ENCODE assay signal across 13 mouse cellular contexts in genomic region chr9:67102578-67102977, GRCm38 (mm10). TPM values are rescaled to one million over a fixed set of nuclear protein-coding genes. Genes with fewer than 3 reads are reported as not detected.
DNase-seq lines count a peak whose midpoint lies in the region; ATAC-seq and TF ChIP-seq lines count a peak whose summit lies in the region.
"Had no signal": no experiment of that assay in that cellular context is flagged by ENCODE, and none has a peak within 500 bp of the region (broad histone marks: within the 10 kb centered on the region; RNA-seq: fewer than 3 reads in every experiment).

No protein-coding gene starts in this region.

- H3K4me3 ChIP-seq in hindbrain, postnatal 0 days (ENCODE audit: low read length), result no peak overlapping the region
- no peak overlapping the region for H3K4me3 ChIP-seq in hindbrain, embryonic 13.5 days
- H3K4me3 ChIP-seq in liver, embryonic 11.5 days (ENCODE audit: low read depth, low read length), result no peak overlapping the region

- 54% methylated on average over 6 of the region's 6 CpGs for WGBS in hindbrain, postnatal 0 days
- WGBS in hindbrain, embryonic 13.5 days, result 73% methylated on average over 6 of the region's 6 CpGs
- WGBS in liver, embryonic 11.5 days, result 83% methylated on average over 6 of the region's 6 CpGs

- no peak overlapping the region for H3K27ac ChIP-seq in hindbrain, postnatal 0 days
- no peak overlapping the region for H3K27ac ChIP-seq in hindbrain, embryonic 13.5 days
- H3K27ac ChIP-seq in liver, embryonic 11.5 days (ENCODE audit: low read depth, low read length), result no peak overlapping the region
- H3K27ac ChIP-seq: kidney, postnatal 0 days had no signal

- H3K36me3 ChIP-seq in hindbrain, postnatal 0 days (ENCODE audit: insufficient read depth, low read length), result no peaks in the 10 kb centered on the region
- H3K36me3 ChIP-seq in hindbrain, embryonic 13.5 days, result no peaks in the 10 kb centered on the region
- no peaks in the 10 kb centered on the region for H3K36me3 ChIP-seq in liver, embryonic 11.5 days (ENCODE audit: control insufficient read depth, insufficient read depth, low read length)

- peak; percentile 21 to 23 for DNase-seq in cerebellum, postnatal 14 days
- DNase-seq in cerebellum, adult 11 months, result no peak
- DNase-seq in hindbrain, postnatal 0 days (ENCODE audit: low spot score), result peak; percentile 48
- peak; percentile 31 for DNase-seq in ovary, adult 18-20 months (ENCODE audit: low spot score)
- no peak for DNase-seq in ovary, postnatal 10 days (ENCODE audit: low spot score)
- DNase-seq in testis, postnatal 14 days (ENCODE audit: low spot score), result no peak
- no peak for DNase-seq in liver, embryonic 11.5 days (ENCODE audit: low spot score)
- DNase-seq: B cell, adult 2 months; heart, postnatal 4 days; spleen, adult 18-20 months had no signal

- H3K9me3 ChIP-seq in hindbrain, postnatal 0 days (ENCODE audit: low read length), result no peaks in the 10 kb centered on the region
- H3K9me3 ChIP-seq in hindbrain, embryonic 13.5 days, result no peaks in the 10 kb centered on the region
- H3K9me3 ChIP-seq in liver, embryonic 11.5 days (ENCODE audit: control insufficient read depth, low read length), result no peaks in the 10 kb centered on the region

- no peak for ATAC-seq in hindbrain, postnatal 0 days
- ATAC-seq in hindbrain, embryonic 13.5 days (ENCODE audit: low FRiP score), result no peak
- no peak for ATAC-seq in liver, embryonic 11.5 days (replicated peaks; ENCODE audit: low FRiP score)
- ATAC-seq: activated CD4-positive, CD25-positive, alpha-beta regulatory T cell, adult 4 months had no signal

- H3K4me1 ChIP-seq in hindbrain, postnatal 0 days (ENCODE audit: insufficient read depth, low read length), result 0 out of 2 replicates have a peak, but pooled peaks cover 5% of the 10 kb centered on the region
- H3K4me1 ChIP-seq in hindbrain, embryonic 13.5 days (replicated peaks), result peaks cover 6% of the 10 kb centered on the region; the same call in 1 of the 2 replicates
- H3K4me1 ChIP-seq in liver, embryonic 11.5 days (replicated peaks; ENCODE audit: control insufficient read depth, insufficient read depth, low read length), result no peaks in the 10 kb centered on the region; the same call in 1 of the 2 replicates

- no peak overlapping the region for H3K4me2 ChIP-seq in hindbrain, postnatal 0 days (ENCODE audit: low read depth, low read length)
- no peak overlapping the region for H3K4me2 ChIP-seq in hindbrain, embryonic 13.5 days
- H3K4me2 ChIP-seq in liver, embryonic 11.5 days, result no peak overlapping the region

- H3K27me3 ChIP-seq in hindbrain, postnatal 0 days (ENCODE audit: insufficient read depth, low read length), result no peaks in the 10 kb centered on the region
- no peaks in the 10 kb centered on the region for H3K27me3 ChIP-seq in hindbrain, embryonic 13.5 days
- no peaks in the 10 kb centered on the region for H3K27me3 ChIP-seq in liver, embryonic 11.5 days (replicated peaks; ENCODE audit: control insufficient read depth, insufficient read depth, low read length)

- H3K9ac ChIP-seq in hindbrain, postnatal 0 days (replicated peaks; ENCODE audit: low read length), result no peak overlapping the region
- no peak overlapping the region for H3K9ac ChIP-seq in hindbrain, embryonic 13.5 days
- H3K9ac ChIP-seq in liver, embryonic 11.5 days (ENCODE audit: low read depth, low read length), result no peak overlapping the region

- no peak for TF ChIP-seq CTCF in hindbrain, postnatal 0 days (IDR thresholded peaks at IDR 0.05; ENCODE audit: low read depth)

RNA-seq across cellular contexts. Expression of gene Tpm1, which starts 53.4 kb away (rescaled TPM):
- total RNA-seq in hindbrain, postnatal 0 days (2014; rRNA removed), result 98.8 and 120 TPM in 2 replicates
- 177 and 180 TPM in 2 replicates for polyA plus RNA-seq in hindbrain, postnatal 0 days (2015; fragmentation: Nextera tagmentation; extraction: Ambion mirVana)
- 165 and 182 TPM in 2 replicates for polyA plus RNA-seq in hindbrain, embryonic 13.5 days (2015; fragmentation: Nextera tagmentation; extraction: Ambion mirVana)
- polyA plus RNA-seq in liver, embryonic 11.5 days (2014; fragmentation: Nextera tagmentation; extraction: Ambion mirVana), result 378 and 420 TPM in 2 replicates

Comparison
In these comparisons a context has a peak if more than half of its experiments do, and no peak if none do; other contexts are left out.
1. DNase-seq: peak in cerebellum, postnatal 14 days (2 of 2), hindbrain, postnatal 0 days (single experiment) and ovary, adult 18-20 months (single experiment); none in cerebellum, adult 11 months (single experiment), ovary, postnatal 10 days (single experiment), testis, postnatal 14 days (single experiment) and liver, embryonic 11.5 days (single experiment).